Mouse (Mus musculus): ENCODE data around the gene Dyrk4.

- TF ChIP-seq POLR2A (IDR thresholded peaks at IDR 0.05; ENCODE audit: insufficient read depth, low read depth, low read length) (no peak), CTCF (IDR thresholded peaks at IDR 0.05) (no peak)
These were observed 41.1 kb upstream of the Dyrk4 start for GRCm38 (mm10) chr6:126962709-126963108.
